In genomic region chr11:20916473-20916911, GRCm38 (mm10) we compare ENCODE assay signal across 8 mouse cellular contexts.
A peak's percentile ranks its signal among the peaks of the same experiment; 100 is the strongest.
DNase-seq lines count a peak whose midpoint lies in the region; ATAC-seq and TF ChIP-seq lines count a peak whose summit lies in the region.

No protein-coding gene starts in this region.

- H3K4me3 ChIP-seq in heart, embryonic 12.5 days, result no peak overlapping the region
- no peak overlapping the region for H3K4me3 ChIP-seq in limb, embryonic 14.5 days (replicated peaks; ENCODE audit: low read length)

- H3K36me3 ChIP-seq in heart, embryonic 12.5 days, result no peaks in the 10 kb centered on the region
- H3K36me3 ChIP-seq in limb, embryonic 14.5 days (ENCODE audit: control insufficient read depth, insufficient read depth, low read length), result no peaks in the 10 kb centered on the region

- no peak for TF ChIP-seq POLR2A in limb, embryonic 14.5 days (IDR thresholded peaks at IDR 0.05; ENCODE audit: borderline replicate concordance, extremely low read depth, insufficient read depth, insufficient read length)

- 15% methylated on average over 6 of the region's 6 CpGs for WGBS in heart, embryonic 12.5 days
- WGBS in limb, embryonic 14.5 days, result 48% methylated on average over 6 of the region's 6 CpGs

- H3K4me1 ChIP-seq in heart, embryonic 12.5 days (replicated peaks), result peaks cover 29% of the 10 kb centered on the region
- peaks cover 27% of the 10 kb centered on the region for H3K4me1 ChIP-seq in limb, embryonic 14.5 days (ENCODE audit: control insufficient read depth, insufficient read depth, low read length)

- H3K9me3 ChIP-seq in heart, embryonic 12.5 days (replicated peaks), result no peaks in the 10 kb centered on the region
- H3K9me3 ChIP-seq in limb, embryonic 14.5 days (ENCODE audit: control insufficient read depth, low read length), result no peaks in the 10 kb centered on the region

- no peak overlapping the region for H3K4me2 ChIP-seq in heart, embryonic 12.5 days
- no peak overlapping the region for H3K4me2 ChIP-seq in limb, embryonic 14.5 days (replicated peaks; ENCODE audit: low read depth, low read length, severe bottlenecking)

- DNase-seq in adrenal gland, adult 2 months, result peak; percentile 13
- no peak for DNase-seq in adrenal gland, postnatal 4 days (ENCODE audit: low spot score in 2 of 2)
- peak; percentile 42 for DNase-seq in 3T3-L1 (ENCODE audit: low read depth, low spot score)
- DNase-seq in limb, embryonic 14.5 days (ENCODE audit: low spot score), result peak; percentile 64
- peak; percentile 13 for DNase-seq in skeletal muscle tissue, adult 2 months (ENCODE audit: low read depth, low spot score)
- no peak for DNase-seq in Muller cell, postnatal 12 days (ENCODE audit: inconsistent ontology term)
- no peak for DNase-seq in gastrocnemius, adult 8-10 months (ENCODE audit: low spot score in 2 of 2)

- H3K9ac ChIP-seq in heart, embryonic 12.5 days, result no peak overlapping the region
- H3K9ac ChIP-seq in limb, embryonic 14.5 days (ENCODE audit: low read depth, low read length, severe bottlenecking), result no peak overlapping the region

- peak; percentile 85 for ATAC-seq in heart, embryonic 12.5 days (ENCODE audit: insufficient number of reproducible peaks, low FRiP score)
- ATAC-seq in limb, embryonic 14.5 days (ENCODE audit: low FRiP score, low read depth), result no peak

- H3K27ac ChIP-seq in heart, embryonic 12.5 days (ENCODE audit: poor library complexity, severe bottlenecking), result peak overlapping the region; percentile 85
- no peak overlapping the region for H3K27ac ChIP-seq in limb, embryonic 14.5 days (replicated peaks; ENCODE audit: low read depth, low read length)

- H3K27me3 ChIP-seq in heart, embryonic 12.5 days (replicated peaks), result no peaks in the 10 kb centered on the region
- H3K27me3 ChIP-seq in limb, embryonic 14.5 days (ENCODE audit: control insufficient read depth, insufficient read depth, low read length), result no peaks in the 10 kb centered on the region

Comparison
In these comparisons a context has a peak if more than half of its experiments do, and no peak if none do; other contexts are left out.
1. DNase-seq: peak in adrenal gland, adult 2 months (single experiment), 3T3-L1 (single experiment), limb, embryonic 14.5 days (single experiment) and skeletal muscle tissue, adult 2 months (single experiment); none in adrenal gland, postnatal 4 days (0 of 2), Muller cell, postnatal 12 days (single experiment) and gastrocnemius, adult 8-10 months (0 of 2).